Mouse (Mus musculus) heart, embryonic 11.5 days (tissue): ENCODE measurements around the gene Cacna1e. TPM values are rescaled to one million over a fixed set of nuclear protein-coding genes. Genes with fewer than 3 reads are reported as not detected.

ENCODE experiments used
- ATAC-seq: fragments of 200-750 bp; cut with Nextera tagmentation; replicated peaks from 2 replicates; pipeline ENCODE4 v1.8.0; 2017; ENCODE audit warnings: moderate library complexity; ENCODE audit not compliant: insufficient number of reproducible peaks, low FRiP score, low TSS enrichment
- H3K27ac ChIP-seq: fragments of 300-500 bp; sonication (generic); 2 replicates; pipeline ENCODE4 v1.5.1; 2014; ENCODE audit warnings: mild to moderate bottlenecking, low read depth, low read length
- H3K27me3 ChIP-seq: fragments of 300-500 bp; sonication (generic); 2 replicates; pipeline ENCODE4 v1.6.1; 2014; ENCODE audit warnings: mild to moderate bottlenecking, low read length, mixed read lengths; ENCODE audit not compliant: control insufficient read depth, insufficient read depth
- H3K36me3 ChIP-seq: fragments of 300-500 bp; sonication (generic); 2 replicates; pipeline ENCODE4 v1.6.1; 2014; ENCODE audit warnings: mild to moderate bottlenecking, low read length, moderate library complexity, mixed read lengths; ENCODE audit not compliant: control insufficient read depth, insufficient read depth
- H3K4me1 ChIP-seq: fragments of 300-500 bp; sonication (generic); 2 replicates; pipeline ENCODE4 v1.6.1; 2014; ENCODE audit warnings: low read length; ENCODE audit not compliant: control insufficient read depth, insufficient read depth
- H3K4me2 ChIP-seq: fragments of 300-500 bp; sonication (generic); 2 replicates; pipeline ENCODE4 v1.6.1; 2014; ENCODE audit warnings: mild to moderate bottlenecking, moderate library complexity
- H3K4me3 ChIP-seq: fragments of 300-500 bp; sonication (generic); 2 replicates; pipeline ENCODE4 v1.5.1; 2014; ENCODE audit warnings: low read depth, low read length
- H3K9ac ChIP-seq: fragments of 300-500 bp; sonication (generic); 2 replicates; pipeline ENCODE4 v1.6.1; 2014; ENCODE audit warnings: mild to moderate bottlenecking, low read depth, low read length, moderate library complexity
- H3K9me3 ChIP-seq: fragments of 300-500 bp; sonication (generic); replicated peaks from 2 replicates; pipeline ENCODE4 v1.6.1; 2016; ENCODE audit warnings: low read length; ENCODE audit not compliant: control insufficient read depth
- WGBS: fragments of 180-500 bp; shearing (Covaris S2); extraction: QIAGEN DNeasy Blood & Tissue Kit; methylation state at CpG from one replicate; pipeline ENCODE4 v1.1.7; 2014; ENCODE audit not compliant: insufficient replicate concordance; 5-methylcytosine and 5-hydroxymethylcytosine counted together
- polyA plus RNA-seq: library from polyadenylated mRNA; unstranded; fragments of >200 nt; fragmentation: Nextera tagmentation; extraction: Ambion mirVana; gene quantifications from 2 replicates; pipeline ENCODE4 v1.2.1, GENCODE M21; 2014

Gene Cacna1e
- polyA plus RNA-seq, 1 experiment from 2014 or later: 0.66 TPM

DNA sequence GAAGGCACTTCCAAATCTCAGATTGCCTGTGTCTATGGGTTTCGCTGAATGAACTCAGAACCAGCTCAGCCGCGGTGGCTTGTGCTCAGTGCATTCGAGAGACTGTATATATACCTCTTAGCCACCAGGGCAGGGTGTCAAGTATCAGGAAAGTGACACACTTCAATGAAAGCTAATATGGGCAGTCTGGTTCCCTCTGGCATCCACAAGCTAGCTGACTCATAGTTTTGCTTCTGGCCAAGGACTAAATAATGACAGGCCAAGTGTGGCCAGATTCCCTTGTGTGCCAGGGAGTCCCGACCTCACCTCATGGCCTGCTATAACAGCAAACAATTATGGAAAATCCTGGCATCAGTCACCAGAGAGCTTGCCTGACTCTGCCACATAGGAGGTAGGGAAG, 422.8 kb downstream of the Cacna1e start:
- ATAC-seq: no peak
- Histone ChIP-seq H3K27me3 (no peaks in the 10 kb centered on the region), H3K4me2 (no peak overlapping the region), H3K4me3 (no peak overlapping the region), H3K4me1 (no peaks in the 10 kb centered on the region), H3K27ac (no peak overlapping the region), H3K9ac (no peak overlapping the region), H3K9me3 (no peaks in the 10 kb centered on the region), H3K36me3 (no peaks in the 10 kb centered on the region)
- 65% methylated on average over 5 of the region's 5 CpGs for WGBS

DNA sequence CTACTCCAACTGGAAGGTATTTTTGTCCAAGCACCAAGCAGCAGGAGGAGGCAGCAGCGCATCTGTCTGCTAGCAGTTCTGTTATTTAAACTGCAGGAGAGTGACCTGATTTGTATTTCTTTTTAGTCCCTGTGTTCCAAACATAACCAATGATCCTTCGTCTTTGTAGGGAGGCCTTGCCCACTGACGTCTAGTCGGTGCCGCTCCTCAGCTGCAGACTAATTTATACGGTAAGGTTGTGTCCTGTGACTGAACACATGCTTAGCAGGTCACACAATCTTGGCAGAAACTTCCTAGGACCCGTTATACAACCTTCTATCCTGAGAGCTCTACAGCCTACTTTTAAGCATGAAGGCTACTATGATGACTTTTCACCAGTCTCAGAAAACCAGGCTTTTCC, 424.2 kb downstream of the Cacna1e start:
- 84% methylated on average over 7 of the region's 7 CpGs for WGBS
- H3K27ac ChIP-seq: no peak overlapping the region
- no peak overlapping the region for H3K9ac ChIP-seq
- no peak overlapping the region for H3K4me3 ChIP-seq
- H3K9me3 ChIP-seq: no peaks in the 10 kb centered on the region
- no peaks in the 10 kb centered on the region for H3K27me3 ChIP-seq
- H3K4me1 ChIP-seq: no peaks in the 10 kb centered on the region
- H3K36me3 ChIP-seq: no peaks in the 10 kb centered on the region
- no peak for ATAC-seq
- H3K4me2 ChIP-seq: no peak overlapping the region

DNA sequence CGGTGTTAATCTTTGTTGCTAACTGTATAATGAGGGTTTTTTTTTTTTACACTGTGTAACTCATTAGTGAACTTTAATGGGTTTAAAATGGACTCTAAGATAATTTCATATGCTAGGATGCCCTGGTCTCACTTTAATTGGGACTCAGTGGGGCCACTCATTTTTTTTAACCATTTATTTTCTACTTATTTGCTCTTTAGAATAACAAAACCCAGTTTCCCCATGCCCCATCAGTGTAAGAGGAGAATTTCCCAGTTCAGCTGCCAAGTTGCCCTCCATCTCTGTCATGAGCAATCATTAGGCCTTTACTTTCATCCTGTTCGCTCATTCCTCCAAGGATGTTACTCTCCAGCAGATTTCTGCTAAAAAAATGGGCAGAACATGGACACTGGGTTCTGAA, 425.7 kb downstream of the Cacna1e start:
- no peak overlapping the region for H3K27ac ChIP-seq
- H3K9ac ChIP-seq: no peak overlapping the region
- H3K36me3 ChIP-seq: no peaks in the 10 kb centered on the region
- no peaks in the 10 kb centered on the region for H3K27me3 ChIP-seq
- 84% methylated on average over 2 of the region's 2 CpGs for WGBS
- ATAC-seq: no peak
- H3K9me3 ChIP-seq: no peaks in the 10 kb centered on the region
- no peaks in the 10 kb centered on the region for H3K4me1 ChIP-seq
- no peak overlapping the region for H3K4me2 ChIP-seq
- H3K4me3 ChIP-seq: no peak overlapping the region

DNA sequence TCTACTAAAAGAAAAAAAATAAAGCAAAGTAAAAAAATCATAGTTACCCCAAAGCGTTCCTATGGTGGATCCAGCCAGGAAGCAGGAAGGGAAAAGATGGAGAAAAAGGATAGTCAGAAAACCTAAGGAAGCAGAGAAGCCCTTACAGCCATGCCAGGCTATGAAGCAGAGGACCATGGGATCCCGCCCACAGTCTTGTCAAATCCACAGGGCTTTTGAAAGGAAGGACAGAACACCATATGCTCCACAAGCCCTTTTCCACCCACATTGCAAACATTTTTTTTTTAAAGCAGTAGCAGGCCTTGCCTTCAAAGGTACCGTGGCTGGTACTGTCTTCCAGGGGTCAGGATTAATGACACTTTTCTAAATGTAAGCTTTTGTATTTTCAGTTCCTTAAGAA, 433.5 kb downstream of the Cacna1e start:
- 77% methylated on average over 3 of the region's 3 CpGs for WGBS
- H3K36me3 ChIP-seq: no peaks in the 10 kb centered on the region
- no peak overlapping the region for H3K4me2 ChIP-seq
- no peak overlapping the region for H3K27ac ChIP-seq
- H3K9me3 ChIP-seq: no peaks in the 10 kb centered on the region
- H3K4me1 ChIP-seq: no peaks in the 10 kb centered on the region
- no peak for ATAC-seq
- no peaks in the 10 kb centered on the region for H3K27me3 ChIP-seq
- no peak overlapping the region for H3K9ac ChIP-seq
- no peak overlapping the region for H3K4me3 ChIP-seq

DNA sequence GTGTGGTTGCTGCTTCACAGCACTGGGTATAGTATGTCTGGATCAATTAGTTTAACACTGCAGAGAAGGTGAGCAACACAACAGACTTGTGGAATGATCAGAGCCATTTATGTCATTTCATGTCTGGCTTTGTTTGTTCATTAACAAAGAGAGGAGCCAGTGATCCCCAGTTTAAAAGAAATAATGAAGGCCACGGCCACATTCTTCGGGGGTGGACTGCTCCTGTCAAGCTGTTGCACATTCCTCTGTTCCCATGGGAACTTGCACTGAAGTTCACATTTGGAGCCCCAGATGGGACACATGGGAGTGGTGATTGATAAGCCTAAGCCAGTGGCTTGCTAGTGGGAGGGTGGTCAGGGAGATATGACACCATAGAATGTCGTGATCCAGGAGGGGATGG, 437.8 kb downstream of the Cacna1e start:
- H3K4me2 ChIP-seq: no peak overlapping the region
- H3K27me3 ChIP-seq: no peaks in the 10 kb centered on the region
- H3K9ac ChIP-seq: no peak overlapping the region
- H3K4me1 ChIP-seq: no peaks in the 10 kb centered on the region
- H3K9me3 ChIP-seq: no peaks in the 10 kb centered on the region
- no peak for ATAC-seq
- H3K27ac ChIP-seq: no peak overlapping the region
- H3K4me3 ChIP-seq: no peak overlapping the region
- WGBS: 48% methylated on average over 3 of the region's 3 CpGs
- no peaks in the 10 kb centered on the region for H3K36me3 ChIP-seq

DNA sequence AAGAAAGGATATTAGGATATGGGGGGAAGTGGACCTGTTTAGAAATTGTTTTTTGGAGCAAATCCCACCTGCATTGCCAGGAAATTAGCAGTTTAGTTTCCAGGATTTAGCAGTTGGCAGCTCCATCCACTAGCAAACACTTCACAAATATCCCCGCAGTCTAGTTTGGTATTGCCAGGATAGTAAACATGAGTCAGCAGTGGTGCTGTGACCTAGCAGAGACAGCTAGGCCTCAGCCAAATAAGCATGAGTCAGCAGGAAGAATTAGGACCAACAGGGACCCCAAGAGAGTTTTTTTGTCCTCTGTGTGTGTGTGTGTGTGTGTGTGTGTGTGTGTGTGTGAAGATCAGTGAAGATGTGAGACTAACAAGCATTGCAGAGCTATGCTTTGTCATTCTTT, 450.8 kb downstream of the Cacna1e start:
- ATAC-seq: no peak
- WGBS: 84% methylated on average over 1 of the region's 1 CpGs

DNA sequence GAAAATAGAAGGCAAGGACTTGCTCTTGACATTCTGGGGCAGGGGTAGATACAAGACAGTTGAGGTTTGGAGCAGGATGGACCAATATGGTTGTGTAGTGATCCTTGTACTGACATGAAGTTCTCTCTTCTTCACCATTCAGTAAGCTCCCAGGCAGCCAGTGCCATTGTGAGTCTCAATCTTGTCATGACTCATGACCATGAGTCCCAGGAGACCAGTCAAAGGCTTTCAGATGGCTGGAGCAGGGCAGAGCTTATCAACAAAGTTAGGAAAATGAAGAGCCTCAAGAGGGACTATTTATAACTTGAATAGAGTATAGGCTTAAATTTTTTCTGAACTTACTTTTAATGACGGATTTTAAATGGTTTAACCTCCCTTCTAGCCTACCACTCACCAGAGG, 451.2 kb downstream of the Cacna1e start:
- Histone ChIP-seq H3K4me3 (no peak overlapping the region), H3K9me3 (no peaks in the 10 kb centered on the region), H3K36me3 (no peaks in the 10 kb centered on the region), H3K9ac (no peak overlapping the region), H3K4me2 (no peak overlapping the region), H3K27me3 (no peaks in the 10 kb centered on the region), H3K4me1 (no peaks in the 10 kb centered on the region), H3K27ac (no peak overlapping the region)
- WGBS: 53% methylated on average over 1 of the region's 1 CpGs
- ATAC-seq: no peak

More for the DNA sequence above, 450.8 kb downstream of the Cacna1e start:
- H3K4me2 ChIP-seq: no peak overlapping the region
- no peak overlapping the region for H3K9ac ChIP-seq
- H3K27ac ChIP-seq: no peak overlapping the region
- H3K9me3 ChIP-seq: no peaks in the 10 kb centered on the region
- no peaks in the 10 kb centered on the region for H3K4me1 ChIP-seq
- H3K36me3 ChIP-seq: no peaks in the 10 kb centered on the region
- no peaks in the 10 kb centered on the region for H3K27me3 ChIP-seq
- no peak overlapping the region for H3K4me3 ChIP-seq

DNA sequence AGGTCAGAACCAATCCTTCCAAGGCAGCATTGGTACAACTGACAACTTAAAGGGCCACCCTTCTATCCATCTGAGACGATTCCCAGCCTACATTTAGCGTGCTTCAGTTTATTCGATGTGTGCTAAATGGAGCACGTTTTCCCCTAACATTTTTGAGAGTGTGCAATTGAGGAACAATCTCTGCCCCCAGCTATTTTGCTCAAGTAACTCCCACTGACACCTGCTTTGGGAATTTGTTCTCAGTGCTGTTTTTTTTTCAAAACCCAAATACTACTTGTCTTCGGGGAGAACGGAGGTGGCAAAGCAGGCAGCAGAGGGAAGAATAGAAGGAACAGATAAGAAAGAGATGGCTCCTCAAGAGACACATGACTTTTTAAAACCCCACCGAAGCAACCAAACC, 456.0 kb downstream of the Cacna1e start:
- Histone ChIP-seq H3K36me3 (no peaks in the 10 kb centered on the region), H3K4me1 (no peaks in the 10 kb centered on the region), H3K9me3 (no peaks in the 10 kb centered on the region), H3K9ac (no peak overlapping the region), H3K27me3 (no peaks in the 10 kb centered on the region), H3K4me2 (no peak overlapping the region), H3K4me3 (no peak overlapping the region), H3K27ac (no peak overlapping the region)
- 80% methylated on average over 7 of the region's 7 CpGs for WGBS
- ATAC-seq: no peak

DNA sequence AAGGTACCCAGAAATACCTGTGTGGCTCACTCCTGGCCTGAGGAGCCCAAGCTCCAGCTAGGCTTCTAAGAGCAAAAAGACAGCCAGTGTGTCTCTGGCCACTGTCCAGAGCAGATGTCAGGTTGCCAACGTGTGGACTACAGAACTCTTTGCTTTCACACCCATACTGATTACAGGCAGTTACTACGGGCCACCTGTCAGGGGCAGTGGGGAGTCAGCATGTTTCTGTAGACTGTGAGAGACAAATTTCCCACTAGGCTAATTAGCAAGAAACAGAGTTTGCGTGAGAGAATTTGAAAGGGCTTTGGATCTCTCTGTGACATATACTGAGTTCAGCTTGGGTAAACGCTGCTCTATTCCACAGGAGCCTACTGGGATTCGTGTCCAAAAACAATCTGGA, 466.0 kb downstream of the Cacna1e start:
- H3K27me3 ChIP-seq: no peaks in the 10 kb centered on the region
- H3K27ac ChIP-seq: no peak overlapping the region
- H3K4me3 ChIP-seq: no peak overlapping the region
- H3K9me3 ChIP-seq: no peaks in the 10 kb centered on the region
- no peak for ATAC-seq
- no peak overlapping the region for H3K9ac ChIP-seq
- WGBS: 54% methylated on average over 5 of the region's 5 CpGs
- H3K36me3 ChIP-seq: no peaks in the 10 kb centered on the region
- H3K4me1 ChIP-seq: peaks cover 3% of the 10 kb centered on the region; the same call in 1 of the 2 replicates
- no peak overlapping the region for H3K4me2 ChIP-seq
